Mouse (Mus musculus): ENCODE data around the gene Trappc12.

The Trappc12 gene

GRCm38 (mm10) chr12:28685771-28686170, 64.5 kb downstream of the Trappc12 start:
- no peak for DNase-seq

GRCm38 (mm10) chr12:28684674-28685073, 65.6 kb downstream of the Trappc12 start:
- no peak for DNase-seq

GRCm38 (mm10) chr12:28675925-28676209, 74.4 kb downstream of the Trappc12 start:
- no peak for DNase-seq

GRCm38 (mm10) chr12:28675121-28675924, 74.9 kb downstream of the Trappc12 start, which contains the start of gene Adi1:
Gene Adi1, plus strand, starts transcription at chr12:28675231.
- DNase-seq, result peak; percentile 89 to 94

GRCm38 (mm10) chr12:28674038-28674720, 76.1 kb downstream of the Trappc12 start:
- no peak for DNase-seq

- peak in 1 of 2 experiments; percentile 8 for DNase-seq
Observed at GRCm38 (mm10) chr12:28667287-28667686, 83.0 kb downstream of the Trappc12 start.

GRCm38 (mm10) chr12:28666734-28667133, 83.5 kb downstream of the Trappc12 start:
- DNase-seq, result no peak

- DNase-seq, result no peak
Observed at GRCm38 (mm10) chr12:28662628-28663027, 87.6 kb downstream of the Trappc12 start.

GRCm38 (mm10) chr12:28649141-28650110, 100.8 kb downstream of the Trappc12 start, which contains the start of gene Rnaseh1:
Gene Rnaseh1, plus strand, starts transcription at chr12:28649602.
- peak; percentile 95 for DNase-seq

Measured in kidney, postnatal 4 days (tissue).